Mouse (Mus musculus) CH12.LX (cell line): Measurements from ENCODE around the gene Pdc. TPM values are rescaled to one million over a fixed set of nuclear protein-coding genes. Genes with fewer than 3 reads are reported as not detected.
"Not testable (repeated sequence)": the region's sequence is repeated elsewhere in the genome, so short reads cannot be mapped to it uniquely, and the experiment has no call there.

Source experiments
- DNase-seq: peaks from one replicate; pipeline ENCODE4 v3.0.0-alpha.2; 2013; ENCODE audit errors: extremely low read depth
- H3K27ac ChIP-seq: 2 replicates; pipeline ENCODE4 v1.5.1; 2012; ENCODE audit warnings: low read depth, mild to moderate bottlenecking, control low read depth, moderate library complexity; ENCODE audit not compliant: insufficient read depth
- H3K27me3 ChIP-seq: replicated peaks from 2 replicates; pipeline ENCODE3; 2012; ENCODE audit warnings: inconsistent platforms
- H3K36me3 ChIP-seq, 2 experiments: replicated peaks in 1 of 2; 2 replicates each; pipeline versions ENCODE3 to v1.6.1; 2012; ENCODE audit warnings: inconsistent platforms in 1 of 2, low read length in 1 of 2, mild to moderate bottlenecking in 1 of 2, mixed read lengths in 1 of 2, moderate library complexity in 1 of 2; ENCODE audit not compliant: control insufficient read depth in 1 of 2, insufficient read depth in 1 of 2
- H3K4me1 ChIP-seq, 2 experiments: 2 replicates each; pipeline ENCODE4 v1.6.1; 2012; ENCODE audit warnings: inconsistent platforms in 1 of 2, moderate library complexity in 1 of 2; ENCODE audit not compliant: insufficient read depth in 2 of 2, control insufficient read depth in 1 of 2
- H3K4me2 ChIP-seq: 2 replicates; pipeline ENCODE4 v1.6.1; 2012; ENCODE audit warnings: low read depth, mild to moderate bottlenecking, control low read depth; ENCODE audit not compliant: poor library complexity, insufficient read depth, severe bottlenecking
- H3K4me3 ChIP-seq, 3 experiments: fragments of 150-350 bp in 1 of 3; sonication (generic) in 1 of 3; replicated peaks in 1 of 3; 2 replicates each; pipeline versions ENCODE3 to v1.5.1; 2011 to 2012; ENCODE audit warnings: low read depth in 2 of 3, low read length in 2 of 3, mild to moderate bottlenecking in 2 of 3, moderate library complexity in 2 of 3, control low read depth in 1 of 3, improper control_type of control experiment in 1 of 3, inconsistent platforms in 1 of 3, mixed read lengths in 1 of 3; ENCODE audit not compliant: poor library complexity in 1 of 3
- H3K79me2 ChIP-seq: replicated peaks from 2 replicates; pipeline ENCODE4 v1.6.1; 2012; ENCODE audit warnings: mild to moderate bottlenecking, moderate library complexity; ENCODE audit not compliant: control insufficient read depth, poor library complexity, insufficient read depth, severe bottlenecking; ENCODE audit errors: extremely low read depth
- H3K9ac ChIP-seq: 2 replicates; pipeline ENCODE4 v1.6.1; 2012; ENCODE audit warnings: low read depth, mild to moderate bottlenecking, control low read depth, moderate library complexity; ENCODE audit not compliant: insufficient read depth
- H3K9me3 ChIP-seq: replicated peaks from 2 replicates; pipeline ENCODE3; 2012; ENCODE audit warnings: low read length, inconsistent platforms, mixed read lengths
- CHD1 ChIP-seq: IDR thresholded peaks from 2 replicates; pipeline ENCODE4 v1.6.1; 2012; ENCODE audit warnings: low read depth, low read length, improper control_type of control experiment, inconsistent platforms
- CTCF ChIP-seq, 2 experiments: IDR thresholded peaks in 1 of 2; conservative IDR thresholded peaks in 1 of 2; 2 replicates each; pipeline ENCODE4 v1.5.1; 2011 to 2012; ENCODE audit warnings: low read depth in 2 of 2, low read length in 2 of 2, improper control_type of control experiment in 1 of 2, inconsistent platforms in 1 of 2, mild to moderate bottlenecking in 1 of 2, moderate library complexity in 1 of 2
- EP300 ChIP-seq: IDR thresholded peaks from 2 replicates; pipeline ENCODE4 v1.6.1; 2011; ENCODE audit warnings: low read length, improper control_type of control experiment
- ETS1 ChIP-seq: conservative IDR thresholded peaks from 2 replicates; pipeline ENCODE4 v1.6.1; 2012; ENCODE audit warnings: low read depth, mild to moderate bottlenecking, inconsistent platforms, low read length, improper control_type of control experiment, moderate library complexity
- IRF4 ChIP-seq: IDR thresholded peaks from 2 replicates; pipeline ENCODE4 v1.6.1; 2014; ENCODE audit warnings: low read depth, mild to moderate bottlenecking, inconsistent platforms, low read length, improper control_type of control experiment
- JUND ChIP-seq: conservative IDR thresholded peaks from 2 replicates; pipeline ENCODE4 v1.6.1; 2011; ENCODE audit warnings: low read depth, low read length, improper control_type of control experiment
- MYC ChIP-seq: IDR thresholded peaks from 2 replicates; pipeline ENCODE4 v1.6.1; 2011; ENCODE audit warnings: low read depth, mild to moderate bottlenecking, improper control_type of control experiment, low read length
- NRF1 ChIP-seq: IDR thresholded peaks from 2 replicates; pipeline ENCODE4 v1.6.1; 2014; ENCODE audit warnings: low read depth, mild to moderate bottlenecking, inconsistent platforms, low read length, improper control_type of control experiment, moderate library complexity
- POLR2A ChIP-seq: IDR thresholded peaks from 2 replicates; pipeline ENCODE4 v1.6.1; 2011; ENCODE audit warnings: low read depth, mild to moderate bottlenecking, improper control_type of control experiment, low read length
- RAD21 ChIP-seq: IDR thresholded peaks from 2 replicates; pipeline ENCODE4 v1.6.1; 2011; ENCODE audit warnings: low read depth, mild to moderate bottlenecking, low read length, improper control_type of control experiment, moderate library complexity
- SIN3A ChIP-seq: IDR thresholded peaks from 2 replicates; pipeline ENCODE4 v1.6.1; 2012; ENCODE audit warnings: low read length, improper control_type of control experiment, inconsistent platforms
- SMC3 ChIP-seq: IDR thresholded peaks from 2 replicates; pipeline ENCODE4 v1.6.1; 2011; ENCODE audit warnings: low read depth, low read length, improper control_type of control experiment
- TBP ChIP-seq: conservative IDR thresholded peaks from 2 replicates; pipeline ENCODE4 v1.6.1; 2011; ENCODE audit warnings: low read depth, low read length, improper control_type of control experiment
- TCF12 ChIP-seq: IDR thresholded peaks from 2 replicates; pipeline ENCODE4 v1.6.1; 2014; ENCODE audit warnings: low read depth, mild to moderate bottlenecking, inconsistent platforms, low read length, improper control_type of control experiment
- UBTF ChIP-seq: IDR thresholded peaks from 2 replicates; pipeline ENCODE4 v1.6.1; 2012; ENCODE audit warnings: low read depth, mild to moderate bottlenecking, inconsistent platforms, low read length, improper control_type of control experiment, moderate library complexity
- USF2 ChIP-seq: conservative IDR thresholded peaks from 2 replicates; pipeline ENCODE4 v1.6.1; 2011; ENCODE audit warnings: low read depth, low read length, improper control_type of control experiment
- ZMIZ1 ChIP-seq: IDR thresholded peaks from 2 replicates; pipeline ENCODE4 v1.6.1; 2012; ENCODE audit warnings: low read depth, mild to moderate bottlenecking, inconsistent platforms, low read length, improper control_type of control experiment
- ZNF384 ChIP-seq: IDR thresholded peaks from 2 replicates; pipeline ENCODE4 v1.6.1; 2012; ENCODE audit warnings: low read depth, low read length, improper control_type of control experiment, inconsistent platforms
- dilution Hi-C: fragments of 300-500 bp; cut with MboI; formaldehyde crosslinking; loops from 2 replicates; pipeline ENCODE4 v1.14.3; 2020; ENCODE audit warnings: low sequenced_read_pairs; ENCODE audit not compliant: extremely low pct_unique_long_range_greater_than_20kb, extremely low pct_ligation_motif_present
- in situ Hi-C: fragments of 300-500 bp; cut with MboI; formaldehyde crosslinking; loops from 3 replicates; pipeline ENCODE4 v1.14.3; 2019; ENCODE audit warnings: low sequenced_read_pairs, low pct_ligation_motif_present, low pct_unique_long_range_greater_than_20kb, mixed read lengths
- polyA plus RNA-seq: library from polyadenylated mRNA; unstranded; fragments of >175 nt; gene quantifications from 2 replicates; pipeline ENCODE4 v1.2.1, GENCODE M21; 2012; ENCODE audit warnings: low read depth; ENCODE audit not compliant: insufficient read length
- total RNA-seq, 2 experiments: library from RNA; depleted of rRNA; stranded (reverse); fragments of 300-350 nt in 1 of 2; fragments of >200 nt in 1 of 2; gene quantifications; 2 replicates each; pipeline ENCODE4 v1.2.3; 2012 to 2014

Gene Pdc
- total RNA-seq (2012; rRNA removed) (not detected in 2 replicates), total RNA-seq (2014; rRNA removed) (not detected in 2 replicates), polyA plus RNA-seq (not detected in 2 replicates)

- no peaks in the 10 kb centered on the region for H3K9me3 ChIP-seq
- dilution Hi-C loops (no loop called here), in situ Hi-C loops (no loop called here)
- H3K27me3 ChIP-seq = no peaks in the 10 kb centered on the region
- H3K4me3 ChIP-seq = no peak within 1 kb of the TSS
- TF ChIP-seq NRF1 (no peak), SMC3 (no peak), MYC (no peak), IRF4 (no peak), TCF12 (no peak), SIN3A (no peak), CHD1 (no peak), UBTF (no peak), EP300 (no peak), RAD21 (no peak), ZMIZ1 (no peak), USF2 (no peak), JUND (no peak), POLR2A (no peak), TBP (no peak), ETS1 (no peak), ZNF384 (no peak), CTCF (conservative IDR thresholded peaks at IDR 0.05 in 1 of 2, IDR thresholded peaks at IDR 0.05 in 1 of 2; ENCODE audit: low read depth in 2 of 2, low read length in 2 of 2) (no peak)
- no peak within 1 kb of the TSS for H3K4me2 ChIP-seq
- H3K79me2 ChIP-seq = no peaks in the 10 kb centered on the region
- H3K27ac ChIP-seq = no peak within 1 kb of the TSS
- no peaks in the 10 kb centered on the region for H3K36me3 ChIP-seq
- no peak within 1 kb of the TSS for H3K9ac ChIP-seq
- no peak for DNase-seq
- H3K4me1 ChIP-seq = no peaks in the 10 kb centered on the region; a peak in 1 of 4 replicates
Measured at GRCm38 (mm10) chr1:150319205-150319604, at the start of gene Pdc. Pdc (plus strand) TSS chr1:150319417.

- H3K4me3 ChIP-seq, H3K79me2 ChIP-seq, H3K4me2 ChIP-seq, H3K9me3 ChIP-seq, H3K27me3 ChIP-seq, dilution Hi-C loops, H3K36me3 ChIP-seq, H3K4me1 ChIP-seq, DNase-seq, H3K9ac ChIP-seq, H3K27ac ChIP-seq, in situ Hi-C loops: not testable (repeated sequence)
Measured at GRCm38 (mm10) chr1:150294051-150294450, 25.2 kb upstream of the Pdc start.
